ENCODE assay signal across 8 mouse cellular contexts in genomic region chr13:9882362-9883282, GRCm38 (mm10).
DNase-seq lines count a peak whose midpoint lies in the region; ATAC-seq and TF ChIP-seq lines count a peak whose summit lies in the region.

No protein-coding gene starts in this region.

- DNase-seq in CD4-positive, CD25-positive, alpha-beta regulatory T cell, adult 2 months (ENCODE audit: low read depth, low spot score) = peak; percentile 79
- DNase-seq in adrenal gland, postnatal 25 days = peak; percentile 56
- DNase-seq in embryonic facial prominence, embryonic 14.5 days (ENCODE audit: low spot score) = peak; percentile 92
- DNase-seq in heart, adult 9 months (ENCODE audit: low spot score in 2 of 2) = peak; percentile 68 to 82
- peak; percentile 84 for DNase-seq in kidney, adult 2 months
- peak; percentile 70 for DNase-seq in left cerebral cortex, postnatal 4 days

- TF ChIP-seq CTCF in kidney, adult 2 months (conservative IDR thresholded peaks at IDR 0.05; ENCODE audit: insufficient read depth, insufficient read length, low read depth, low read length) = peak; percentile 67

- H3K27ac ChIP-seq in embryonic facial prominence, embryonic 14.5 days (replicated peaks; ENCODE audit: low read depth, low read length) = no peak overlapping the region
- H3K27ac ChIP-seq in kidney, adult 2 months (ENCODE audit: insufficient read depth, low read depth, low read length) = 0 out of 2 replicates have a peak overlapping the region, but pooled peaks have one; percentile 30
- H3K27ac ChIP-seq in midbrain, embryonic 16.5 days (ENCODE audit: low read length) = no peak overlapping the region
- peak overlapping the region; percentile 0; the same call in 1 of the 2 replicates for H3K27ac ChIP-seq in stomach, embryonic 15.5 days

- no peak overlapping the region for H3K4me2 ChIP-seq in embryonic facial prominence, embryonic 14.5 days (ENCODE audit: low read depth, low read length)
- peak overlapping the region; percentile 29 for H3K4me2 ChIP-seq in midbrain, embryonic 16.5 days (ENCODE audit: low read length)
- 0 out of 2 replicates have a peak overlapping the region, but pooled peaks have one; percentile 3 for H3K4me2 ChIP-seq in stomach, embryonic 15.5 days

- no peaks in the 10 kb centered on the region for H3K27me3 ChIP-seq in embryonic facial prominence, embryonic 14.5 days (replicated peaks; ENCODE audit: control insufficient read depth, insufficient read depth, low read length)
- no peaks in the 10 kb centered on the region for H3K27me3 ChIP-seq in kidney, adult 2 months (replicated peaks; ENCODE audit: control insufficient read depth, insufficient read depth, low read length)
- H3K27me3 ChIP-seq in midbrain, embryonic 16.5 days (ENCODE audit: control insufficient read depth, insufficient read depth, low read depth, low read length) = no peaks in the 10 kb centered on the region
- H3K27me3 ChIP-seq in stomach, embryonic 15.5 days (replicated peaks) = no peaks in the 10 kb centered on the region

- ATAC-seq in embryonic facial prominence, embryonic 14.5 days (ENCODE audit: low read depth) = peak; percentile 91
- ATAC-seq in midbrain, embryonic 16.5 days = peak; percentile 91
- ATAC-seq in stomach, embryonic 15.5 days (ENCODE audit: insufficient read depth, low FRiP score, low read depth) = peak; percentile 90; the same call in 1 of the 2 replicates

- H3K9me3 ChIP-seq in embryonic facial prominence, embryonic 14.5 days (ENCODE audit: control insufficient read depth, low read length) = no peaks in the 10 kb centered on the region
- H3K9me3 ChIP-seq in midbrain, embryonic 16.5 days (replicated peaks; ENCODE audit: control insufficient read depth, low read length, poor library complexity, severe bottlenecking) = no peaks in the 10 kb centered on the region
- H3K9me3 ChIP-seq in stomach, embryonic 15.5 days = no peaks in the 10 kb centered on the region

- H3K36me3 ChIP-seq in embryonic facial prominence, embryonic 14.5 days (ENCODE audit: control insufficient read depth, insufficient read depth, low read length) = no peaks in the 10 kb centered on the region
- no peaks in the 10 kb centered on the region for H3K36me3 ChIP-seq in kidney, adult 2 months (ENCODE audit: control insufficient read depth, insufficient read depth, low read length)
- H3K36me3 ChIP-seq in midbrain, embryonic 16.5 days (ENCODE audit: control insufficient read depth, insufficient read depth, low read length) = no peaks in the 10 kb centered on the region
- H3K36me3 ChIP-seq in stomach, embryonic 15.5 days = no peaks in the 10 kb centered on the region

- H3K9ac ChIP-seq in embryonic facial prominence, embryonic 14.5 days (ENCODE audit: low read depth, low read length) = no peak overlapping the region
- no peak overlapping the region for H3K9ac ChIP-seq in midbrain, embryonic 16.5 days (ENCODE audit: low read depth, low read length)
- H3K9ac ChIP-seq in stomach, embryonic 15.5 days = no peak overlapping the region

- H3K4me1 ChIP-seq in embryonic facial prominence, embryonic 14.5 days (ENCODE audit: control insufficient read depth, insufficient read depth, low read length) = no peaks in the 10 kb centered on the region
- H3K4me1 ChIP-seq in kidney, adult 2 months (ENCODE audit: control insufficient read depth, insufficient read depth, low read length) = no peaks in the 10 kb centered on the region
- peaks cover 4% of the 10 kb centered on the region; the same call in 1 of the 2 replicates for H3K4me1 ChIP-seq in midbrain, embryonic 16.5 days (ENCODE audit: control insufficient read depth, insufficient read depth, low read length)
- no peaks in the 10 kb centered on the region for H3K4me1 ChIP-seq in stomach, embryonic 15.5 days

- H3K4me3 ChIP-seq in embryonic facial prominence, embryonic 14.5 days (ENCODE audit: low read depth, low read length) = no peak overlapping the region
- no peak overlapping the region for H3K4me3 ChIP-seq in kidney, adult 2 months (ENCODE audit: insufficient read depth, low read depth, low read length)
- no peak overlapping the region for H3K4me3 ChIP-seq in midbrain, embryonic 16.5 days (ENCODE audit: low read depth, low read length)
- H3K4me3 ChIP-seq in stomach, embryonic 15.5 days (replicated peaks) = no peak overlapping the region

- no peak for TF ChIP-seq POLR2A in kidney, adult 2 months (IDR thresholded peaks at IDR 0.05; ENCODE audit: low read depth, low read length)

- WGBS in embryonic facial prominence, embryonic 14.5 days = 40% methylated on average over 15 of the region's 15 CpGs
- WGBS in kidney, adult 2 months = 32% methylated on average over 15 of the region's 15 CpGs
- 33% methylated on average over 15 of the region's 15 CpGs for WGBS in midbrain, embryonic 16.5 days
- WGBS in stomach, embryonic 15.5 days = 38% methylated on average over 15 of the region's 15 CpGs

- intact Hi-C loops in left cerebral cortex, postnatal 4 days (cut with DNase I) = loop anchor here (5.0 to 10.0 kb wide), 2 partner anchors 472 to 1680 kb away; no protein-coding TSS in a partner anchor

Comparison
In these comparisons a context has a peak if more than half of its experiments do, and no peak if none do; other contexts are left out.
1. H3K27ac ChIP-seq: peak in kidney, adult 2 months (single experiment) and stomach, embryonic 15.5 days (single experiment); none in embryonic facial prominence, embryonic 14.5 days (single experiment) and midbrain, embryonic 16.5 days (single experiment).
2. Peak in every context shown above with its lines, with median percentiles within 50 percentile points of each other: DNase-seq and ATAC-seq.